Mouse (Mus musculus): Measurements from ENCODE around the gene Opa1.

Opa1 gene

GRCm38 (mm10) chr16:29693025-29693682 is 114.0 kb downstream of the Opa1 start:
- no peak for DNase-seq

- DNase-seq, result no peak
Measured at GRCm38 (mm10) chr16:29693791-29694419, 114.8 kb downstream of the Opa1 start.

- DNase-seq, result no peak
Measured at GRCm38 (mm10) chr16:29694420-29694959, 115.4 kb downstream of the Opa1 start.
